Mouse (Mus musculus): Measurements from ENCODE around the gene Shisa8. TPM values are rescaled to one million over a fixed set of nuclear protein-coding genes. Genes with fewer than 3 reads are reported as not detected.

Gene Shisa8
- polyA plus RNA-seq, 1 experiment from 2014 or later, result 0.30 TPM

DNA sequence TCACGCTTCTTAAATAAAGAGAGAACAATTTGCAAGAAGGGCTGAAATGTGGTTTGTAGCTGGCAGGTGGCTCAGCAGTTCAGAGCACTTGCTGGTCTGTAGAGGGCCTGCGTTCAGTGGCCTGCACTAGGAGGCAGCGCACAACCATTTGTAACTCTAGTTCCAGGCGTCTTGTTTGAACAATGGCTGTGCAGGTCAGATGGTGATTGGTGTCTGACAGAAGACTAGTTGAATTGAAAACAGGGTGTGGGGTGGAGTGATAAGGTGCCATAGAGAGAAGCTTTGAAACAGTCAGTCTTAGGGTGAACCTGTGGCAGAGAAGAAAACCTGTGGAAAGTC, 48.6 kb downstream of the Shisa8 start:
- WGBS, result 47% methylated on average over 4 of the region's 4 CpGs
- 0 out of 2 replicates have a peak, but pooled peaks cover 5% of the 10 kb centered on the region for H3K36me3 ChIP-seq (ENCODE audit: control insufficient read depth, insufficient read depth, low read length)
- H3K27me3 ChIP-seq (ENCODE audit: control insufficient read depth, insufficient read depth, low read length), result no peaks in the 10 kb centered on the region
- H3K9me3 ChIP-seq (ENCODE audit: control insufficient read depth, low read depth, low read length), result no peaks in the 10 kb centered on the region
- H3K9ac ChIP-seq (replicated peaks; ENCODE audit: low read depth, low read length), result no peak overlapping the region
- peak overlapping the region; percentile 69 for H3K27ac ChIP-seq (ENCODE audit: low read length)
- no peak overlapping the region for H3K4me3 ChIP-seq (ENCODE audit: low read depth, low read length)
- no peak overlapping the region for H3K4me2 ChIP-seq (replicated peaks; ENCODE audit: low read depth, low read length)
- peak; percentile 57; the same call in 1 of the 2 replicates for ATAC-seq (ENCODE audit: insufficient number of reproducible peaks, insufficient read depth, low FRiP score, low read depth)
- peaks cover 43% of the 10 kb centered on the region for H3K4me1 ChIP-seq (ENCODE audit: control insufficient read depth, insufficient read depth, low read length)

DNA sequence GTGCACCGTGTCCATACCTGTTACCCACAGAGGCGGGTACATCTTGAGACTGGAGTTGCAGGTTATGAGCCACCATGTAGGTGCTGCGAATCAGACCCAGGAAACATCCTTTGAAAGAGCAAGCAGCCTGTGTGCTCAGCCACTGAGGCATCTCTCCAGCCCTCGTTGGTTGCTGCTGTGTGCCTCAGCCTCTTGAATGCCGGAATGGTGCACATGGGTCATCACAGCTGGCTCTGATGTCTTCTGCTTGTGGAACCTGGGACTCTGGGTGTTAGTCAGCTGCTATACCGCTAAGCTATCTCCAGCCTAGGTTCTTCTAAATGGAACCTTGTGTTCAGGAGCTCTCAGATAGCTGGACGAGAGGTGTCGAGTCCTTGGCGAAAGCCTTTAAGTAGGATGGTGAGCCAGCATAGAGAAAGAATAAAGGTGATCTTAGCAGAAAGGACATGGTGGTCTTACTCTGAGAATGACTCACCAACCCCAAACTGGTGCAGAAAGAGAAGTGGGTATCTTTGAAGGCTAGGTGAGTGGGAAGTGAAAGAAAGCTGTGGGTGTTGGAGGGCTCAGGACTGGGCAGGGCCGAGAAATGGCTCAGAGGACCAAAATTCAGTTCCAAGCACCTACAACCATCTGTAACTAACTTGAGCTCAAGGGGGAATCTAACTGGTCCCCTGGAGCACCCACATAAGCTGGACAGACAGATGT, 49.1 kb downstream of the Shisa8 start:
- Histone ChIP-seq H3K9me3 (ENCODE audit: control insufficient read depth, low read depth, low read length) (no peaks in the 10 kb centered on the region), H3K4me1 (ENCODE audit: control insufficient read depth, insufficient read depth, low read length) (peaks cover 48% of the 10 kb centered on the region), H3K27me3 (ENCODE audit: control insufficient read depth, insufficient read depth, low read length) (no peaks in the 10 kb centered on the region), H3K4me3 (ENCODE audit: low read depth, low read length) (no peak overlapping the region), H3K27ac (ENCODE audit: low read length) (peak overlapping the region; percentile 69), H3K36me3 (ENCODE audit: control insufficient read depth, insufficient read depth, low read length) (0 out of 2 replicates have a peak, but pooled peaks cover 5% of the 10 kb centered on the region), H3K9ac (replicated peaks; ENCODE audit: low read depth, low read length) (no peak overlapping the region), H3K4me2 (replicated peaks; ENCODE audit: low read depth, low read length) (no peak overlapping the region)
- no peak for ATAC-seq (ENCODE audit: insufficient number of reproducible peaks, insufficient read depth, low FRiP score, low read depth)
- 84% methylated on average over 10 of the region's 10 CpGs for WGBS

DNA sequence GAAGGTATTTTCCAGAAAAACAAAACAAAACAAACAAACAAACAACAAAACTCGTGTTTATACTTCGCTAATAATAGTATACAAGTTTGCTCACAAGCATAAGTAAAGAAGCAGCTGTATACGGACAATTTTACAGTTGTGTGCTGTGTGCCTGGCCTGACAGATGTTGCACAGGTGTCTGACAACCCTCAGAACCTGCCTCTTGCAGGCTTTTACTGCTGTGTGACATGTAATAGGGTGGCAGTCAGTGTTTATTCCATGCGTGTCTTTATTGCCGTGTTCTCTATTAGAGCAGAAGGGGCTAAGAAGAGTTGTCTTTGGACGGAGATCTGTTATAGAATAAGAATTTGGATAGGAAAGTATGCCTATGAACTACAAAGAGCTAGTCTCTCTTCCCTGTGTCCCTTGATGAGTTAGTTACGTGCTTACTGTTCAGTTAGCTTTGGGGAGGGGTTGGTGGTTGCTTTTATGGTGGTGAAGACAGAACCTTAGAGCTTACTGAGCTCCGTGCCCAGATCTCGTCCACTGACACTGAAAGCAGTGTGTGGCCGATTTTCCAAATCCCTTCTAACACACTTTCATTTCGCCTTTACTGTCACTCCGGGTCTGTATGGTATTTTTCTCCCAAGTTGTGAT, 50.5 kb downstream of the Shisa8 start:
- H3K27ac ChIP-seq (ENCODE audit: low read length), result no peak overlapping the region
- H3K4me3 ChIP-seq (ENCODE audit: low read depth, low read length), result no peak overlapping the region
- H3K4me2 ChIP-seq (replicated peaks; ENCODE audit: low read depth, low read length), result no peak overlapping the region
- ATAC-seq (ENCODE audit: insufficient number of reproducible peaks, insufficient read depth, low FRiP score, low read depth), result no peak
- 89% methylated on average over 12 of the region's 12 CpGs for WGBS
- no peaks in the 10 kb centered on the region for H3K36me3 ChIP-seq (ENCODE audit: control insufficient read depth, insufficient read depth, low read length)
- no peak overlapping the region for H3K9ac ChIP-seq (replicated peaks; ENCODE audit: low read depth, low read length)
- H3K9me3 ChIP-seq (ENCODE audit: control insufficient read depth, low read depth, low read length), result no peaks in the 10 kb centered on the region
- H3K4me1 ChIP-seq (ENCODE audit: control insufficient read depth, insufficient read depth, low read length), result peaks cover 54% of the 10 kb centered on the region
- H3K27me3 ChIP-seq (ENCODE audit: control insufficient read depth, insufficient read depth, low read length), result no peaks in the 10 kb centered on the region

DNA sequence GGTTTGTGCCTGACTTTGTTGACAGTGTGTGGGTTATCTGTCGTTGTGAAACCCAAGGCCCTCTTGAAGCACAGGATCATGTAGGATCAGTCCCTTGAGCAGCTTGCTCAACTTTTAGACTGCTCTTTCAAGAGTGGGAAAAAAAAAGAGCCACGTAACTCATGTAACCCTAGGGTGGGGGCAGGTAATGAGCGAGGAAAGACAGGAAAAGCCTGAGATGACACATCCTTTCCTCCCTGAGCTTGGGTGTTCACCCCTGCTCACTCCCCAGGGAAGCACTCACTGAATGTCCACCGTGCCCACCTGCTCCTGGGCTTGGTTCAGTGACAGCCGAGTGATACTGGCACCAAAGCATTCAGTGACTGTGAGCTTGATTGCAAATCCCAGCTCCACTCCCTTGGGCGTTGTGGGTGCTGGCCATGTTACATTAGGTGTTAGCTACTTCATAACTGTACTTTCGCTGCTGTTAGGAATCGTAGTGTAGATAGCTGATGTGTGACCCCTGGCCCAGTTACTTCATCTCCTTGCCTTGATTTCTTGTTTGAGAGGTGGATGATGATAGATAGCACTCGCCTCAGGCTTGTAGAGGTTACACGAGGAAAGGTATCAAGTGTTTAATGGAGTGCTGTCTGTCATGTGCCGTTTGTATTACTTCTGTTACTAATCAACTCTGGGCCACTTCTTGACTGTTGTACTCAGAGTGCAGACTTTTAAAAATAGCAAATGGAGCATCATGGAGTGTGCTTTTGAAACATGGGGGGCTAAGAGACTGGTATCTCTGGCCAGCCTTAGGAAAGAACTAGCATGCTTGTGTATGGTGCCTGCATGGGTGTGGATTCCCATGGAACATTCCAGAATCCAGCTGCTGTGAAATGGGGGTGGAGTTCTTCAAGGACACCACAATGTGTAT, 51.6 kb downstream of the Shisa8 start:
- ATAC-seq (ENCODE audit: insufficient number of reproducible peaks, insufficient read depth, low FRiP score, low read depth), result no peak
- no peak overlapping the region for H3K27ac ChIP-seq (ENCODE audit: low read length)
- H3K36me3 ChIP-seq (ENCODE audit: control insufficient read depth, insufficient read depth, low read length), result no peaks in the 10 kb centered on the region
- H3K4me2 ChIP-seq (replicated peaks; ENCODE audit: low read depth, low read length), result no peak overlapping the region
- H3K4me3 ChIP-seq (ENCODE audit: low read depth, low read length), result no peak overlapping the region
- H3K9me3 ChIP-seq (ENCODE audit: control insufficient read depth, low read depth, low read length), result no peaks in the 10 kb centered on the region
- no peaks in the 10 kb centered on the region for H3K27me3 ChIP-seq (ENCODE audit: control insufficient read depth, insufficient read depth, low read length)
- WGBS, result 62% methylated on average over 11 of the region's 11 CpGs
- peaks cover 44% of the 10 kb centered on the region for H3K4me1 ChIP-seq (ENCODE audit: control insufficient read depth, insufficient read depth, low read length)
- no peak overlapping the region for H3K9ac ChIP-seq (replicated peaks; ENCODE audit: low read depth, low read length)

DNA sequence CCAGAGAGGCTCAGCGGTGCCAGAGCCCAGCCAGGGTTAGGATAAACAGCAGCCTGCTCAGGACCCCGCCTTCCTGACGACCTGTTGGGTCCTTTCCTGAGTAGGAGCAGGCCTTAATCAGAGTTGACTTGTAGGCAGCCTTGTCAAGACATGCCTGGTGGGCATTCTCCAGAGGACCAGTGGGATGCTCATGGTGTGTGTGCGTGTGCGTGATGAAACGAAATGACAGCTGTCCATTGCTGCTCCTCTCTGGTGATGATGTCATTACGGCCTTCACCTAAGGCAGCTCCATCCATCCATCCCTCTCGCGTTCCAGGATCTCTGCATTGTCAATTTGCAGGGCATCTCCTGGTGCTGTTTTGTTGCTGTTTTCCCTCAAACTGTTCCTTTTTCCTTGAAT, 53.1 kb downstream of the Shisa8 start:
- no peak overlapping the region for H3K4me2 ChIP-seq (replicated peaks; ENCODE audit: low read depth, low read length)
- 75% methylated on average over 9 of the region's 9 CpGs for WGBS
- 0 out of 2 replicates have a peak overlapping the region, but pooled peaks have one; percentile 89 for H3K27ac ChIP-seq (ENCODE audit: low read length)
- H3K4me1 ChIP-seq (ENCODE audit: control insufficient read depth, insufficient read depth, low read length), result peaks cover 44% of the 10 kb centered on the region
- no peak overlapping the region for H3K4me3 ChIP-seq (ENCODE audit: low read depth, low read length)
- H3K9me3 ChIP-seq (ENCODE audit: control insufficient read depth, low read depth, low read length), result no peaks in the 10 kb centered on the region
- no peak overlapping the region for H3K9ac ChIP-seq (replicated peaks; ENCODE audit: low read depth, low read length)
- H3K27me3 ChIP-seq (ENCODE audit: control insufficient read depth, insufficient read depth, low read length), result no peaks in the 10 kb centered on the region
- H3K36me3 ChIP-seq (ENCODE audit: control insufficient read depth, insufficient read depth, low read length), result no peaks in the 10 kb centered on the region
- no peak for ATAC-seq (ENCODE audit: insufficient number of reproducible peaks, insufficient read depth, low FRiP score, low read depth)

DNA sequence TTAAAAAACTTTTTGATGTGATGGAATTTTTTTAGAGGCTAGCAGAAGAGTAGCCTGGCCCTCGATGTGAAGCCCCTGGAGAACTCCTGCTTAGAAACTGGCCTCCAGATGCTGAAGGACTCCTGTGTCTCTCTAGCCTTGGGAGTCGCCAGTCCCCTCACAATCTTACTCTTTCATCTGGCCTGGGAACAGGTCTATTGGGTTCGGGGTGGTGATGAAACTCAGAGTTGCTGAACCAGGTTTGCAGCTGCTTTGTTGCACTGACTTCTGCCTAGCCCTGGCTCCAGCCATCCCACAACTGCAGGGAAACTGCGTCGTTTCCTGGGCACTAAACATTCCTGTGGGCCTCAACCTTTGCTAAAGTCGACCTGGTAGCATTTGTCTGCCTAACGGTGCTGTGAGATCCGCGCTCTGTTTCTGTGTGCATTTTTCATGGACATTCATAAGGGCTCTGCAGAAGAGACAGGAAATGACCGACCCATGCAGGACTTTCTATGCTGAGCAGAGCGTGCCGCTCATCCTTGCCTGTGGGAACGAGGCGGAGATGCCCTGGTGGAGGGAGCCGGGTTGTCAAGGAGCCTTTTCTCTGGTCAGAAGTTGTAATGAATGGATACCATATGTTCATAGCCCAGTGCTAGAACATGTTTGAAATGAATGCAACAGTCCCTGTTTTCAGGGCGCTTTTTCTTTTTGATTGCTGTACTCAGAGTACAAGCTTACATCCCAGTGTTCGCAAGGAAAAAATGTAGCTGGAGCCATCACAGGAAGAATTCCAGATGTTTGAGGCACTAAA, 54.2 kb downstream of the Shisa8 start:
- H3K27me3 ChIP-seq (ENCODE audit: control insufficient read depth, insufficient read depth, low read length), result no peaks in the 10 kb centered on the region
- H3K4me1 ChIP-seq (ENCODE audit: control insufficient read depth, insufficient read depth, low read length), result peaks cover 44% of the 10 kb centered on the region
- peak overlapping the region; percentile 89 for H3K27ac ChIP-seq (ENCODE audit: low read length)
- 35% methylated on average over 17 of the region's 17 CpGs for WGBS
- no peak overlapping the region for H3K4me2 ChIP-seq (replicated peaks; ENCODE audit: low read depth, low read length)
- no peaks in the 10 kb centered on the region for H3K9me3 ChIP-seq (ENCODE audit: control insufficient read depth, low read depth, low read length)
- no peak for ATAC-seq (ENCODE audit: insufficient number of reproducible peaks, insufficient read depth, low FRiP score, low read depth)
- H3K9ac ChIP-seq (replicated peaks; ENCODE audit: low read depth, low read length), result no peak overlapping the region
- no peaks in the 10 kb centered on the region for H3K36me3 ChIP-seq (ENCODE audit: control insufficient read depth, insufficient read depth, low read length)
- H3K4me3 ChIP-seq (ENCODE audit: low read depth, low read length), result no peak overlapping the region

DNA sequence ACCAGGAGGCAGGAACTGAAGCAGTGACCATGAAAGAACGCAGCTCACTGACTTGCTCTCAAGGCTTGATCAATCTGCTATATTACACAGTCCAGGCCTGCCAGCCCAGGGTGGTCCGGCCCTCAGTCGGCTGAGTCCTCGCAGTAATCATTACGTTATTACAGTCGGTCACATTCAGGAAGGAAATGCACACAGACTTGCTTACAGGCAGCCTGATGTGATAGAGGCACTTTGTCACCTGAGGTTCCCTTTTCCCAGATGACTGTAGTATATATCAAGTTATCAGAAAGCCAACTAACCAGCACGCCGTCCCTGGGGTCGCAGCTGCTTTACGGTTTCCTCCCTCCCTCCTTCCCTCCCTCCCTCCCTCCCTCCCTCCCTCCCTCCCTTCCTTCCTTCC, 55.7 kb downstream of the Shisa8 start:
- peaks cover 49% of the 10 kb centered on the region for H3K4me1 ChIP-seq (ENCODE audit: control insufficient read depth, insufficient read depth, low read length)
- H3K9ac ChIP-seq (replicated peaks; ENCODE audit: low read depth, low read length), result no peak overlapping the region
- WGBS, result 73% methylated on average over 10 of the region's 10 CpGs
- H3K9me3 ChIP-seq (ENCODE audit: control insufficient read depth, low read depth, low read length), result no peaks in the 10 kb centered on the region
- no peak for ATAC-seq (ENCODE audit: insufficient number of reproducible peaks, insufficient read depth, low FRiP score, low read depth)
- H3K36me3 ChIP-seq (ENCODE audit: control insufficient read depth, insufficient read depth, low read length), result no peaks in the 10 kb centered on the region
- no peak overlapping the region for H3K27ac ChIP-seq (ENCODE audit: low read length)
- no peak overlapping the region for H3K4me2 ChIP-seq (replicated peaks; ENCODE audit: low read depth, low read length)
- H3K27me3 ChIP-seq (ENCODE audit: control insufficient read depth, insufficient read depth, low read length), result no peaks in the 10 kb centered on the region
- no peak overlapping the region for H3K4me3 ChIP-seq (ENCODE audit: low read depth, low read length)

DNA sequence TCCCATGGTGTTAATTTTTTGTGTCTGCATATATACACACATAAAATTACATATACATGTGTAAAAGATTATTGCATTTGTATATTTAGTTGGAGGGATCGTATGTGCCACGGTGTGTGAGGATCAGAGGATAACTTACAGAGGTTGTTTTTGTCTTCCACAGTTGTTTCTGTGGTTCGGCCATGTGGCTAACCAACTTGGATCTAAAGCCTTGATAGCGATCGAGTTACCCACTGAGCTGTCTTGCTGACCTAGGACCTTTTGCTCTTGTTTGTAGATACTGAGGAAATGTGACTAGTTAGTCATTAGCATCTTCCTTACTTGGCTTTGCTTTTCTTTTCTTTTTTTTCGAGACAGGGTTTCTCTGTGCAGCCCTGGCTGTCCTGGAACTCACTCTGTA, 56.3 kb downstream of the Shisa8 start:
- Histone ChIP-seq H3K27me3 (ENCODE audit: control insufficient read depth, insufficient read depth, low read length) (no peaks in the 10 kb centered on the region), H3K4me3 (ENCODE audit: low read depth, low read length) (no peak overlapping the region), H3K27ac (ENCODE audit: low read length) (no peak overlapping the region), H3K4me2 (replicated peaks; ENCODE audit: low read depth, low read length) (no peak overlapping the region), H3K4me1 (ENCODE audit: control insufficient read depth, insufficient read depth, low read length) (peaks cover 47% of the 10 kb centered on the region), H3K9ac (replicated peaks; ENCODE audit: low read depth, low read length) (no peak overlapping the region), H3K36me3 (ENCODE audit: control insufficient read depth, insufficient read depth, low read length) (no peaks in the 10 kb centered on the region), H3K9me3 (ENCODE audit: control insufficient read depth, low read depth, low read length) (no peaks in the 10 kb centered on the region)
- no peak for ATAC-seq (ENCODE audit: insufficient number of reproducible peaks, insufficient read depth, low FRiP score, low read depth)
- 90% methylated on average over 6 of the region's 6 CpGs for WGBS

Data from stomach, embryonic 14.5 days (tissue).